In the genomic region with DNA sequence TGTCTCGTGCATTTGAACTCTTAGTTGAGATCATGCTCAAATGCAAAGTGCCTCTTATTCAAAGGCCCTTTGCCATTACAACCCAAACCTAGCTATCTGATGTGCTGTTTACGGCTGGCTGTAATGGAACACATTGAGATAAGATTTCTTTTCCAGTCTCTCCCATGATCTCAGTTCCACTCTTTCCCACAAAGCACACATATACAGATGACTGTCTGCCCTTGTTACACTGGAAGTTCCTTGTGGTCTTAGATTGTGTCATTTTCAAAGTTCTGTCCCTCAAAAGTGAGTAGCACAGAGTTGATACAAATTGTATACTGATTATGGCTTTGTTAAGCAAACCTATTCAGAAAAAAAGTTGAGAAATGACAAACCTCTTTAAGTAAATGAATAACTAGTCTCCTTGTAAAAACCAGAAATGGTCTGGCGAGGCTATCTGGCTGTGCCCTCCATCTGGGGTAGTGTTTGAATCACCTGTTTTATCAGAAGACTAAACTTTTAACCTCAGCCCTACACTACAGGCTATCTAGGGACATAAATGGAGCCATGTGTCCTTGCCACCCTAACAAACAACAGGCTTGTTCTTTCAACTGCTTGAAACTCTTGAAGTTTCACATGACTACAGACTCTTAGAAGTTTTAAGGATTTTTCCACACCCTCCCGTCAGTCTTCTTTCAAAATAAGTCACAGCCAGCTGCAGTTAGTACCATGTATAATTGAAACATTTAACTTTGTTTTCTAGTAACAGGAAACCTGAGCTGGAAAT, we compare ENCODE assay signal across 18 mouse cellular contexts.
DNase-seq lines count a peak whose midpoint lies in the region; ATAC-seq lines count a peak whose summit lies in the region.
"Had no signal": no experiment of that assay in that cellular context is flagged by ENCODE, and none has a peak within 500 bp of the region (broad histone marks: within the 10 kb centered on the region; RNA-seq: fewer than 3 reads in every experiment).

No protein-coding gene starts in this region.

- 50% methylated on average over 4 of the region's 4 CpGs for WGBS in kidney, embryonic 15.5 days
- WGBS in embryonic facial prominence, embryonic 13.5 days = 47% methylated on average over 4 of the region's 4 CpGs
- WGBS in limb, embryonic 13.5 days = 43% methylated on average over 4 of the region's 4 CpGs

- no peak overlapping the region for H3K9ac ChIP-seq in kidney, embryonic 15.5 days
- no peak overlapping the region for H3K9ac ChIP-seq in embryonic facial prominence, embryonic 13.5 days
- H3K9ac ChIP-seq in limb, embryonic 13.5 days = no peak overlapping the region
- H3K9ac ChIP-seq: embryonic facial prominence, embryonic 12.5 days; forebrain, embryonic 13.5 days; liver, embryonic 15.5 days; neural tube, embryonic 15.5 days had no signal

- no peak overlapping the region for H3K4me2 ChIP-seq in kidney, embryonic 15.5 days
- no peak overlapping the region for H3K4me2 ChIP-seq in embryonic facial prominence, embryonic 13.5 days
- no peak overlapping the region for H3K4me2 ChIP-seq in limb, embryonic 13.5 days (replicated peaks)
- H3K4me2 ChIP-seq: embryonic facial prominence, embryonic 12.5 days; forebrain, embryonic 13.5 days; liver, embryonic 15.5 days; midbrain, embryonic 11.5 days; neural tube, embryonic 15.5 days had no signal

- peaks cover 14% of the 10 kb centered on the region for H3K4me1 ChIP-seq in kidney, embryonic 15.5 days
- peaks cover 28% of the 10 kb centered on the region for H3K4me1 ChIP-seq in embryonic facial prominence, embryonic 13.5 days
- H3K4me1 ChIP-seq in limb, embryonic 13.5 days = peaks cover 24% of the 10 kb centered on the region
- H3K4me1 ChIP-seq: neural tube, embryonic 15.5 days had no signal

- peak overlapping the region; percentile 71 for H3K27ac ChIP-seq in kidney, embryonic 15.5 days
- H3K27ac ChIP-seq in embryonic facial prominence, embryonic 13.5 days = peak overlapping the region; percentile 62
- peak overlapping the region; percentile 49; the same call in 1 of the 2 replicates for H3K27ac ChIP-seq in limb, embryonic 13.5 days
- H3K27ac ChIP-seq: forebrain, embryonic 13.5 days; liver, embryonic 15.5 days; neural tube, embryonic 15.5 days had no signal

- no peaks in the 10 kb centered on the region for H3K27me3 ChIP-seq in kidney, embryonic 15.5 days
- no peaks in the 10 kb centered on the region for H3K27me3 ChIP-seq in embryonic facial prominence, embryonic 13.5 days
- H3K27me3 ChIP-seq in limb, embryonic 13.5 days = no peaks in the 10 kb centered on the region
- H3K27me3 ChIP-seq: embryonic facial prominence, embryonic 12.5 days; forebrain, embryonic 13.5 days; liver, embryonic 15.5 days; neural tube, embryonic 15.5 days had no signal

- ATAC-seq in kidney, embryonic 15.5 days (replicated peaks; ENCODE audit: low FRiP score) = peak; percentile 71
- ATAC-seq in embryonic facial prominence, embryonic 13.5 days (ENCODE audit: insufficient number of reproducible peaks, insufficient read depth, low FRiP score, low TSS enrichment, low read depth) = no peak
- peak; percentile 79 for ATAC-seq in limb, embryonic 13.5 days (ENCODE audit: low FRiP score, low read depth)
- ATAC-seq: CD4-positive, CD25-positive, alpha-beta regulatory T cell, adult 4 months; forebrain, embryonic 13.5 days had no signal

- H3K4me3 ChIP-seq in kidney, embryonic 15.5 days (replicated peaks) = no peak overlapping the region
- no peak overlapping the region for H3K4me3 ChIP-seq in embryonic facial prominence, embryonic 13.5 days
- no peak overlapping the region for H3K4me3 ChIP-seq in limb, embryonic 13.5 days
- H3K4me3 ChIP-seq: embryonic facial prominence, embryonic 12.5 days; forebrain, embryonic 13.5 days; liver, embryonic 15.5 days; neural tube, embryonic 15.5 days had no signal

- H3K36me3 ChIP-seq in kidney, embryonic 15.5 days = no peaks in the 10 kb centered on the region
- H3K36me3 ChIP-seq in embryonic facial prominence, embryonic 13.5 days = no peaks in the 10 kb centered on the region
- no peaks in the 10 kb centered on the region for H3K36me3 ChIP-seq in limb, embryonic 13.5 days
- H3K36me3 ChIP-seq: embryonic facial prominence, embryonic 12.5 days; liver, embryonic 15.5 days; neural tube, embryonic 15.5 days had no signal

- DNase-seq in kidney, postnatal 14 days = no peak
- peak; percentile 27 for DNase-seq in embryo, embryonic 11 days
- DNase-seq in gastrocnemius, adult 8-10 months (ENCODE audit: low spot score in 2 of 2) = no peak
- DNase-seq in frontal cortex, postnatal 36 days (ENCODE audit: low spot score in 2 of 2) = no peak
- DNase-seq in testis, postnatal 14 days (ENCODE audit: low spot score) = no peak
- DNase-seq: adrenal gland, postnatal 25 days; cerebellum, adult 8-10 months; lung, postnatal 4 days; thymus, postnatal 4 days had no signal

- H3K9me3 ChIP-seq in kidney, embryonic 15.5 days (replicated peaks) = no peaks in the 10 kb centered on the region
- no peaks in the 10 kb centered on the region for H3K9me3 ChIP-seq in embryonic facial prominence, embryonic 13.5 days
- H3K9me3 ChIP-seq in limb, embryonic 13.5 days = no peaks in the 10 kb centered on the region
- H3K9me3 ChIP-seq: embryonic facial prominence, embryonic 12.5 days; forebrain, embryonic 13.5 days; liver, embryonic 15.5 days; neural tube, embryonic 15.5 days had no signal
